In the genomic region with DNA sequence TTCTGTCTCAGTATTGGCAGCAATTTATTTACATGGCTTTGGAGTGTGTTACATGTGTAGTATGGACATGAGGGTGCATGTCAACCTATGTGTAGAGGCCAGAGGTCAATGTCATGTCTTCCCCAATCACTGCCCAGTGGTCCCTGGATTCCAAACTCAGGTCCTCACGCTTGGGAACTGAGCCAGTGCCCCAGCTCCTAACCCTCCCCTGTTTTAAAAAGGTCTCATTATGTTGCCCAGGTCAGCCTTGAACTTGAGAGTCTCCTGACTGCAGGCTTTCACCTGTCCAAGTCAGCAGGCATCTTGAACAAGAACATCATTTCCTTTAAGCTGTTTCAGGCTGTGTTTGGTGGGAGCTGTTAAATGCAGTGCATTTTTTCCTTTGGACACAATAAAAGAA, we compare ENCODE assay signal across 9 mouse cellular contexts. TPM values are rescaled to one million over a fixed set of nuclear protein-coding genes. Genes with fewer than 3 reads are reported as not detected.
A peak's percentile ranks its signal among the peaks of the same experiment; 100 is the strongest.
DNase-seq lines count a peak whose midpoint lies in the region; ATAC-seq and TF ChIP-seq lines count a peak whose summit lies in the region.
"Had no signal": no experiment of that assay in that cellular context is flagged by ENCODE, and none has a peak within 500 bp of the region (broad histone marks: within the 10 kb centered on the region; RNA-seq: fewer than 3 reads in every experiment).

No protein-coding gene starts in this region.

- no peak for TF ChIP-seq CTCF in cerebellum, adult 2 months (IDR thresholded peaks at IDR 0.05; ENCODE audit: borderline replicate concordance, insufficient read depth, low read depth, low read length)

- peak overlapping the region; percentile 81 for H3K4me2 ChIP-seq in kidney, embryonic 16.5 days (replicated peaks; ENCODE audit: low read depth, low read length)
- peak overlapping the region; percentile 54; the same call in 1 of the 2 replicates for H3K4me2 ChIP-seq in forebrain, embryonic 15.5 days (replicated peaks)
- H3K4me2 ChIP-seq in myocyte (ENCODE audit: low read depth): peak overlapping the region; percentile 73

- peak in 1 of 2 experiments; percentile 18 for DNase-seq in cerebellum, adult 2 months
- no peak for DNase-seq in cerebellum, postnatal 10 days
- DNase-seq in kidney, postnatal 14 days: no peak
- DNase-seq in right cerebral cortex, postnatal 36 days (ENCODE audit: low spot score in 2 of 2): no peak
- DNase-seq in right cerebral cortex, adult 18-20 months: no peak

- no peaks in the 10 kb centered on the region for H3K27me3 ChIP-seq in cerebellum, adult 2 months (ENCODE audit: control insufficient read depth, insufficient read depth, low read length)
- 0 out of 2 replicates have a peak, but pooled peaks cover 5% of the 10 kb centered on the region for H3K27me3 ChIP-seq in kidney, embryonic 16.5 days (ENCODE audit: insufficient read depth, low read length)
- H3K27me3 ChIP-seq in forebrain, embryonic 15.5 days: no peaks in the 10 kb centered on the region
- no peaks in the 10 kb centered on the region for H3K27me3 ChIP-seq in myocyte (ENCODE audit: control insufficient read depth, insufficient read depth, insufficient read length)

- H3K36me3 ChIP-seq in kidney, embryonic 16.5 days (ENCODE audit: insufficient read depth, low read length): no peaks in the 10 kb centered on the region
- no peaks in the 10 kb centered on the region for H3K36me3 ChIP-seq in forebrain, embryonic 15.5 days
- H3K36me3 ChIP-seq in myocyte (ENCODE audit: control insufficient read depth, insufficient read depth): peaks cover 9% of the 10 kb centered on the region

- H3K9me3 ChIP-seq in kidney, embryonic 16.5 days (ENCODE audit: low read length): no peaks in the 10 kb centered on the region
- H3K9me3 ChIP-seq in forebrain, embryonic 15.5 days: no peaks in the 10 kb centered on the region

- ATAC-seq in kidney, embryonic 16.5 days (ENCODE audit: low FRiP score, low TSS enrichment): peak; percentile 14; the same call in 1 of the 2 replicates
- ATAC-seq in forebrain, embryonic 15.5 days (replicated peaks): no peak

- H3K9ac ChIP-seq in kidney, embryonic 16.5 days (replicated peaks; ENCODE audit: low read length): no peak overlapping the region
- no peak overlapping the region for H3K9ac ChIP-seq in forebrain, embryonic 15.5 days (replicated peaks)

- peak overlapping the region; percentile 72 for H3K27ac ChIP-seq in cerebellum, adult 2 months (ENCODE audit: insufficient read depth, low read length)
- no peak overlapping the region for H3K27ac ChIP-seq in kidney, embryonic 16.5 days (ENCODE audit: low read length)
- no peak overlapping the region for H3K27ac ChIP-seq in forebrain, embryonic 15.5 days (replicated peaks)

- WGBS in cerebellum, adult 2 months: 90% methylated on average over 1 of the region's 1 CpGs
- WGBS in kidney, embryonic 16.5 days: 60% methylated on average over 1 of the region's 1 CpGs
- WGBS in forebrain, embryonic 15.5 days: 76% methylated on average over 1 of the region's 1 CpGs

- no peak overlapping the region for H3K4me3 ChIP-seq in cerebellum, adult 2 months (replicated peaks; ENCODE audit: insufficient read depth, low read depth, low read length)
- H3K4me3 ChIP-seq in kidney, embryonic 16.5 days (ENCODE audit: low read length): no peak overlapping the region
- H3K4me3 ChIP-seq in forebrain, embryonic 15.5 days: no peak overlapping the region
- peak overlapping the region; percentile 59 for H3K4me3 ChIP-seq in myocyte

- H3K4me1 ChIP-seq in cerebellum, adult 2 months (ENCODE audit: control insufficient read depth, insufficient read depth, low read length): peaks cover 4% of the 10 kb centered on the region; the same call in 1 of the 2 replicates
- H3K4me1 ChIP-seq in kidney, embryonic 16.5 days (ENCODE audit: insufficient read depth, low read length): peaks cover 31% of the 10 kb centered on the region
- peaks cover 43% of the 10 kb centered on the region for H3K4me1 ChIP-seq in forebrain, embryonic 15.5 days

- H3K79me2 ChIP-seq in myocyte (ENCODE audit: control insufficient read depth, insufficient read depth): peaks cover 38% of the 10 kb centered on the region

- H3ac ChIP-seq in myocyte (ENCODE audit: control insufficient read depth, insufficient read length): no peak overlapping the region

- no peak for TF ChIP-seq POLR2A in cerebellum, adult 2 months (IDR thresholded peaks at IDR 0.05; ENCODE audit: borderline replicate concordance, insufficient read depth, low read length)
- TF ChIP-seq POLR2A in myocyte (IDR thresholded peaks at IDR 0.05; ENCODE audit: insufficient read length, low read depth): no peak

TF ChIP-seq in myocyte, 11 proteins besides CTCF, POLR2A, EP300 and RAD21:
- TF ChIP-seq E2F4 (IDR thresholded peaks at IDR 0.05; ENCODE audit: insufficient read depth): no peak
- no peak for TF ChIP-seq MYOG (IDR thresholded peaks at IDR 0.05; ENCODE audit: control insufficient read depth in 1 of 3, insufficient read depth in 1 of 3, insufficient read length in 2 of 3, low read depth in 2 of 3)
- no peak for TF ChIP-seq MYOD1 (IDR thresholded peaks at IDR 0.05; ENCODE audit: control insufficient read depth in 1 of 3, insufficient read length in 2 of 3, low read depth in 2 of 3)
- no peak for TF ChIP-seq USF1 (IDR thresholded peaks at IDR 0.05; ENCODE audit: low read depth)
- TF ChIP-seq CEBPB (IDR thresholded peaks at IDR 0.05; ENCODE audit: insufficient read depth, poor library complexity, severe bottlenecking): no peak
- no peak for TF ChIP-seq TCF12 (IDR thresholded peaks at IDR 0.05; ENCODE audit: insufficient read depth, poor library complexity, severe bottlenecking)
- TF ChIP-seq TCF3 (IDR thresholded peaks at IDR 0.05; ENCODE audit: insufficient read length, low read depth): no peak
- no peak for TF ChIP-seq POLR2AphosphoS2 (IDR thresholded peaks at IDR 0.05; ENCODE audit: insufficient read length, low read depth)

RNA-seq across cellular contexts. Expression of a gene that starts 0.8 kb away (rescaled TPM):
- 570 and 571 TPM in 2 replicates for polyA plus RNA-seq in cerebellum, adult 2 months (2012; rRNA removed)
- polyA plus RNA-seq in kidney, embryonic 16.5 days (2015; fragmentation: Nextera tagmentation; extraction: Ambion mirVana): 43.2 and 49.6 TPM in 2 replicates
- polyA plus RNA-seq in forebrain, embryonic 15.5 days (2015; fragmentation: Nextera tagmentation; extraction: Ambion mirVana): 168 and 184 TPM in 2 replicates
- polyA plus RNA-seq in myocyte (2012; fragmentation: generic; extraction: Trizol): 133 TPM

RNA-seq across cellular contexts. Expression of a gene that starts 0.9 kb away (rescaled TPM):
- polyA plus RNA-seq in cerebellum, adult 2 months (2012; rRNA removed): not detected in 2 replicates
- polyA plus RNA-seq in kidney, embryonic 16.5 days (2015; fragmentation: Nextera tagmentation; extraction: Ambion mirVana): 0.25 TPM in 1 of 2 replicates, not detected in the other
- 0.22 TPM in 1 of 2 replicates, not detected in the other for polyA plus RNA-seq in forebrain, embryonic 15.5 days (2015; fragmentation: Nextera tagmentation; extraction: Ambion mirVana)
- polyA plus RNA-seq in myocyte (2012; fragmentation: generic; extraction: Trizol): 0.10 TPM
- polyA plus RNA-seq: C2C12 had no signal

RNA-seq across cellular contexts. Expression of a gene that starts 41.8 kb away (rescaled TPM):
- 0.31 and 0.35 TPM in 2 replicates for polyA plus RNA-seq in cerebellum, adult 2 months (2012; rRNA removed)
- 16.2 and 17.1 TPM in 2 replicates for polyA plus RNA-seq in kidney, embryonic 16.5 days (2015; fragmentation: Nextera tagmentation; extraction: Ambion mirVana)
- 10.0 and 12.4 TPM in 2 replicates for polyA plus RNA-seq in forebrain, embryonic 15.5 days (2015; fragmentation: Nextera tagmentation; extraction: Ambion mirVana)
- not detected for polyA plus RNA-seq in myocyte (2012; fragmentation: generic; extraction: Trizol)

RNA-seq across cellular contexts. Expression of a gene that starts 49.4 kb away (rescaled TPM):
- polyA plus RNA-seq in cerebellum, adult 2 months (2012; rRNA removed): 0.33 and 0.54 TPM in 2 replicates
- polyA plus RNA-seq in kidney, embryonic 16.5 days (2015; fragmentation: Nextera tagmentation; extraction: Ambion mirVana): not detected in 2 replicates
- polyA plus RNA-seq in forebrain, embryonic 15.5 days (2015; fragmentation: Nextera tagmentation; extraction: Ambion mirVana): not detected in 2 replicates
- polyA plus RNA-seq in myocyte (2012; fragmentation: generic; extraction: Trizol): 0.01 TPM
- polyA plus RNA-seq: C2C12 had no signal
